Mouse (Mus musculus) embryonic facial prominence, embryonic 15.5 days (tissue): ENCODE measurements around the gene Hoxa2. TPM values are rescaled to one million over a fixed set of nuclear protein-coding genes. Genes with fewer than 3 reads are reported as not detected.

Experiments used
- ATAC-seq: fragments of 200-750 bp; cut with Nextera tagmentation; 2 replicates; pipeline ENCODE4 v1.8.0; 2017; ENCODE audit warnings: low read depth, moderate TSS enrichment; ENCODE audit not compliant: insufficient number of reproducible peaks, low FRiP score, low TSS enrichment
- H3K27ac ChIP-seq: fragments of 300-500 bp; sonication (generic); replicated peaks from 2 replicates; pipeline ENCODE4 v1.5.1; 2015; ENCODE audit warnings: mild to moderate bottlenecking, inconsistent platforms
- H3K27me3 ChIP-seq: fragments of 300-500 bp; sonication (generic); 2 replicates; pipeline ENCODE4 v1.6.1; 2015; ENCODE audit warnings: inconsistent platforms
- H3K36me3 ChIP-seq: fragments of 300-500 bp; sonication (generic); 2 replicates; pipeline ENCODE4 v1.6.1; 2015; ENCODE audit warnings: mild to moderate bottlenecking, inconsistent platforms
- H3K4me1 ChIP-seq: fragments of 300-500 bp; sonication (generic); 2 replicates; pipeline ENCODE4 v1.6.1; 2015; ENCODE audit warnings: inconsistent platforms
- H3K4me2 ChIP-seq: fragments of 300-500 bp; sonication (generic); replicated peaks from 2 replicates; pipeline ENCODE4 v1.6.1; 2015; ENCODE audit warnings: mild to moderate bottlenecking, inconsistent platforms
- H3K4me3 ChIP-seq: fragments of 300-500 bp; sonication (generic); replicated peaks from 2 replicates; pipeline ENCODE4 v1.5.1; 2015; ENCODE audit warnings: mild to moderate bottlenecking, inconsistent platforms
- H3K9ac ChIP-seq: fragments of 300-500 bp; sonication (generic); 2 replicates; pipeline ENCODE4 v1.6.1; 2015; ENCODE audit warnings: inconsistent platforms
- H3K9me3 ChIP-seq: fragments of 300-500 bp; sonication (generic); replicated peaks from 2 replicates; pipeline ENCODE4 v1.6.1; 2016; ENCODE audit warnings: inconsistent platforms
- WGBS: fragments of 180-500 bp; shearing (Covaris S2); methylation state at CpG from one replicate; pipeline ENCODE4 v1.1.7; 2015; 5-methylcytosine and 5-hydroxymethylcytosine counted together
- polyA plus RNA-seq: library from polyadenylated mRNA; unstranded; fragments of >200 nt; fragmentation: Nextera tagmentation; extraction: Ambion mirVana; gene quantifications from 2 replicates; pipeline ENCODE4 v1.2.1, GENCODE M21; 2015

The Hoxa2 gene
- polyA plus RNA-seq: 0.32 and 0.45 TPM in 2 replicates

DNA sequence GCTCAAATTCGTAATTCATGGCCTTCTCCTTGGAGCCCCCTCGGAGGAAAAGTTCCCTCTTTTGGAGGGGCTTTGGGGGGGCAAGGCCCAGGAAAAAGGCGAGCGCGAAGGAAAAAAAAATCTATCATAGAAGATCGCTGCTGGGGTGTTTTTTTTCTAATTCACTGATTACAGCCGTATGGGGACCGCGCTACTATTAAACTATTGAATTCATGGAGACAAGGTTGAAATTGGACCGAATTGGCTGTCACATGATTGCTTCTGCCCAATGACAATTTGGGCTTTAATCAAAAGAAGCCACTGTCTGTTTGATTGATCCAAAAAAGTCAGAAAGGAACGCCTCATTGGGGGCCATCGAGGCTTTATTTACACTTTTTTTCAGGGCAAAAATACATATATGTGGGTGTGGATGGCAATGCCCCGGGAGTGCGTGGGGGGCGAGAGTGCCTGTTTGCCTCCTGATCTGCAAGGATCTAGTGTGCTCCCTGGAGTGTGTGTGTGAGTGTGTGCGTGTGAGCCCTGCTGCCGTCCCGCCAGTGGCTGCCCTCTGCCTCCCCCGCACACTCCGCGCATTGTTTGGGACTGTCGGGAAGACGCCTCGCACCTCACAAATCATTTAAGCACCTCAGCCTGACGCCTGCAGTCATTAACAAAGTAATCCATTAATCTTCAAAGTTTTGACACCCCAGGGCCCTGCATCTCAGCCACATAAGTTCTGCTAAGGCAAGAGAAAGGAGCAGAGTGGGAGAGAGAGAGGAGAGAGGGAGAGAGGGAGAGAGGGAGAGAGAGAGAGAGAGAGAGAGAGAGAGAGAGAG lies at the start of gene Hoxa2:
TSS of gene Hoxa2 (minus strand) at position 206 of the 815 bp plus-strand sequence.
- no peak within 1 kb of the TSS for H3K27ac ChIP-seq
- peak within 1 kb of the TSS; percentile 4; the same call in 1 of the 2 replicates for H3K4me2 ChIP-seq
- peak within 1 kb of the TSS; percentile 5; the same call in 1 of the 2 replicates for H3K4me3 ChIP-seq
- no peaks in the 10 kb centered on the region; the same call in 1 of the 2 replicates for H3K4me1 ChIP-seq
- 2% methylated on average over 25 of the region's 25 CpGs for WGBS
- H3K9ac ChIP-seq: no peak within 1 kb of the TSS
- H3K9me3 ChIP-seq: no peaks in the 10 kb centered on the region
- ATAC-seq: no peak
- peaks cover 94% of the 10 kb centered on the region for H3K27me3 ChIP-seq
- no peaks in the 10 kb centered on the region for H3K36me3 ChIP-seq

DNA sequence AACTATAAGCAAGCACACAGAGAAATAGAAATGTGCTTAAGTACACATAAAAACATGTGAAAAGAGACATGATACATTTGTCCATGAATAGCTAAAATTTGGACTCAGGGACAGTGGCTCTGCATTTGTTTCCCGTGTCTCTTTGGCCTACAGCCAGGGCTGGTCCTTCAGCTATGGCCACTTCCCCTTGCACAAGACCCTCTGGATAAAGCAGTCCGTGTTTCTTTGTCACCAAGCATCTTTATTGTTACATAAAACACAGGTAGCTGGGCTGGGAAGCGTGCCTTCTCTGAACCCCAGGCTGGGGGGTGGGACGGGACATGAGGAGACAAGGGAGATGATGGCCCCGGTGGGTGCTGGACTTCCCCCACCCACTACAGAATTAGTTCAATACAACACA lies 49.6 kb upstream of the Hoxa2 start:
- no peak overlapping the region for H3K4me3 ChIP-seq
- H3K27me3 ChIP-seq: peaks cover 99% of the 10 kb centered on the region
- no peak overlapping the region for H3K4me2 ChIP-seq
- WGBS: 11% methylated on average over 5 of the region's 5 CpGs
- ATAC-seq: no peak
- no peaks in the 10 kb centered on the region for H3K36me3 ChIP-seq
- peaks cover 24% of the 10 kb centered on the region for H3K4me1 ChIP-seq
- H3K27ac ChIP-seq: no peak overlapping the region
- H3K9me3 ChIP-seq: no peaks in the 10 kb centered on the region
- H3K9ac ChIP-seq: no peak overlapping the region

DNA sequence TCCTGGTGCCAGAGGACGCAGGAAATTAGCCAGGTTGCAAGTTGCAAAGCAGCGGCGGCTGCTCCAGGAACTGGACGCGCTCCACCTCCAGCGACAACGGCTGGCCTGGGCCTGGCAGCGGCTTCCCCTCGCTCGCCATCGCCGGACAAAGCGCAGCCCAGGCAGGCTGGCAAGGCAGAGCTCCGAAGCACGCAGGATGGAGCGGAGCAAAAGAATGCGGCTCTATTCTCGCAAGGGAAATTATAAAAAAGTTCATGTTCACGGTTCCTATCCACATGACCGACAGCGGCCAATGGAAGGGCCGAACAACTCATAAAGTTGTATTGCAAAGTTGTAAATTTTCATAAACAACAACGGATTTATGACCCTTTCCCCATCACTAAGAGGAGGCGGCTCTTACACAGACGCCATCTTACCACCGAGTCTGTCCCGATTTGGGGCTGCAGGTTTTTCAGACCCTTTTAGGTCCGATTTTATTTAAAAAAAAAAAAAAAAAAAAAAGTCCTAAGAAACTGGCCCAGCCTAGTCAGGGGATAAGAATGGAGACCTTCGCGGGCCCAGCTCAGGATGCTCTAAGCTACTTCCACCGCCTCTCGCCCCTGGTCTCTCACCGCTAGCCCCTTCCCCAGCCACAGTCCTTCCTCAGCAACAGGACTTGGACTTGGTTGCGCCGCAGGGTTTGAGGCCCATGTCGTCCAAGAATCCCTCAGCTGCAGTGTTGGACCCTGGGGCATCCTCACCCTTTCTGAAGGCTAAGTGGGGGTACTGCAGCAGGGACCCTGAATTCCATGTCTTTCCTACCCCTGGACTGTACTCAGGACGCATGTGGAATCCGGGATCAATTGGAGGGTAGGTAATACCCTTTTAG lies 48.7 kb upstream of the Hoxa2 start, which contains the start of the genes Hoxa3 and Gm28308:
TSS of gene Hoxa3 (minus strand) at position 218 of the 868 bp plus-strand sequence.
TSS of gene Gm28308 (minus strand) at position 221 of the 868 bp plus-strand sequence.
- Histone ChIP-seq H3K36me3 (no peaks in the 10 kb centered on the region), H3K4me3 (peak within 1 kb of the TSS; percentile 24), H3K9ac (no peak within 1 kb of the TSS), H3K4me2 (no peak within 1 kb of the TSS), H3K27me3 (peaks cover 99% of the 10 kb centered on the region), H3K27ac (no peak within 1 kb of the TSS), H3K9me3 (no peaks in the 10 kb centered on the region), H3K4me1 (peaks cover 32% of the 10 kb centered on the region)
- no peak for ATAC-seq
- 2% methylated on average over 38 of the region's 38 CpGs for WGBS

DNA sequence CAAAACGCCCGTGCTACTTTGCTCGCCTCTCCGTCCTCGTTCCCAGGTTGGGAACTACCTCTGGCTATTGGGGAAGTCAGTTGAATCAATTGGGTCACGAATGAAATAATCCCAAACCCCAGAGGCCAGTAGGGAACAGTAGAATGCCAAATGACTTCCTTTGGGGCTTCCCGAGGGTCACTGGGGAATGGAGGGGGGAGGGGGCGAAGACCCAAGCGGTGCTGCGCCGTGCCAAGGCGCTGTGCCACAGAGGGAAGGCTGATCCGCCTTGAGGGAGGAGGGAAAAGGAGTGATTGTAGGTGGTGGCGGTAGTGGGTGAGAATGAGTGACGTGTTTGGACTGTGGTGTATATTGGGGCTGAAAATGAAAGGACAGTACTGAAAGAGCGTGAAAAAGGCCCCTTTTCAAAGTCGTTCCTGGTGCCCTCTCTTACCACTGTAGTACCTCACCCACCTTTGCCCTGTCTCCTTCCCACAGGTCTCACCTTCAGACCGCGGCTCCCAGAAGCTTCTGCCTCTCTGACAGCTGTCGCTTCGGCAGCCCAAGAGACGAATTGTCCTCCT lies 48.0 kb upstream of the Hoxa2 start:
- H3K27me3 ChIP-seq: peaks cover 98% of the 10 kb centered on the region
- H3K9me3 ChIP-seq: no peaks in the 10 kb centered on the region
- H3K36me3 ChIP-seq: no peaks in the 10 kb centered on the region
- H3K4me1 ChIP-seq: peaks cover 30% of the 10 kb centered on the region
- peak overlapping the region; percentile 24 for H3K4me3 ChIP-seq
- no peak for ATAC-seq
- no peak overlapping the region for H3K9ac ChIP-seq
- under 1% methylated on average over 22 of the region's 22 CpGs for WGBS
- H3K27ac ChIP-seq: no peak overlapping the region
- H3K4me2 ChIP-seq: no peak overlapping the region

DNA sequence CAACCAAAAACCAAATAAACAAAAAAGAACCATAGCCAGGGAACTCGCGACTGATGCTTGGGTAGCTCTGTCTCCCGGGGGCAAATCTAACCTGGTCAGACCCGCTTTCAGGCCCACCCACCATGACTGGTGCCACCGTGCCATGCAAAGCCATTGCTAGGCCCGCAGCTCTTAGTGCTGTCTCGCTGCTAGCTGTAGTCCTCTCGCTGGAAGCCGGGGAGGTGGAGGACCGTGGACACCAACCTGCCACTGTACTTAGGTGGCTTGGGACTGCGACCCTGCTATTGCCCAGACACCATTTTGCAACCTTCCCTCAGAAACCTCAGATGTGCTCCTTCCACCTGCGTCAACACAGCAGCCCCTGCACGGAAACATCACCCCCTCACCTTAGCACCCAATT lies 47.3 kb upstream of the Hoxa2 start:
- no peak for ATAC-seq
- H3K4me1 ChIP-seq: peaks cover 24% of the 10 kb centered on the region
- WGBS: 5% methylated on average over 13 of the region's 13 CpGs
- H3K27me3 ChIP-seq: peaks cover 98% of the 10 kb centered on the region
- no peaks in the 10 kb centered on the region for H3K9me3 ChIP-seq
- H3K9ac ChIP-seq: no peak overlapping the region
- no peaks in the 10 kb centered on the region for H3K36me3 ChIP-seq
- H3K27ac ChIP-seq: no peak overlapping the region
- no peak overlapping the region for H3K4me2 ChIP-seq
- H3K4me3 ChIP-seq: 0 out of 2 replicates have a peak overlapping the region, but pooled peaks have one; percentile 10

DNA sequence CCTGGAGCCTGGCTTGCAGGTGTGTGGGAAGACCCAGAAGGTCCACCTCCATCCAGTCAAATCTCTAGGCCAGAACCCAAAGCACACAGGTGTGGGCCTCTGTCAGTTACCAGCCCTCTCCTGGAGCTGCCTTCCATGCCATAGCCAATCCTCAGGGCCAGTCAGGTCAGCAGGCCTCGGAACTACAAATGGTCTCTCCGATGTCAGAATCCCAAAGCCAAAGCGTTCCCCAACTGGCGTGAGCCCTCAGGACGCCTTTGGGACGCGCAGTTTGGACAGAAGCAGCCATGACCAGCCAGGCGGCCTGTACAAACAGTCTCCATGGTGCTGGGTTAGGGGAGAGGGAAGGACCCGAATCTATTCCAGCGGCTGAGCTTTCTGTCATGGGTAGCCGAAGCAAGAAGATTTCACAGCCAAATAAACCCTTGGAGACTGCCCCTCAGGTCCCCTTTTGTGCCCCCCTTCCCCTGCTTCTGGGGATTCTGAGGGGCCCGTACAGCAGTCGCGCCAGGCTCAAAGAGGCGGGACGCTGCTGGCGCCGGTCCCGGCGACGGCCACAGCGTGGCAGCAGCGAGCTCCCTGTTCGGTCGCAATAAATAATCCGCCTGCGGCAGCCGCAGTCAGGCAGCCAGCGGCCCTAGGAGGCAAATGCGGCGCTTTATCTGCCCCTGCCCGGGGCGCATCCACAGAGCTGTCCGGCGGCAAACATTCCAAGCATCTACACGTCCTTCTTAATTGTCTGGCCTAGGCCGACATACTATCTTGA lies 46.7 kb upstream of the Hoxa2 start:
- Histone ChIP-seq H3K9ac (no peak overlapping the region), H3K36me3 (no peaks in the 10 kb centered on the region), H3K27ac (no peak overlapping the region), H3K4me2 (no peak overlapping the region), H3K9me3 (no peaks in the 10 kb centered on the region), H3K27me3 (peaks cover 98% of the 10 kb centered on the region), H3K4me3 (0 out of 2 replicates have a peak overlapping the region, but pooled peaks have one; percentile 10), H3K4me1 (peaks cover 20% of the 10 kb centered on the region; the same call in 1 of the 2 replicates)
- ATAC-seq: peak; percentile 19; the same call in 1 of the 2 replicates
- WGBS: 2% methylated on average over 37 of the region's 37 CpGs

DNA sequence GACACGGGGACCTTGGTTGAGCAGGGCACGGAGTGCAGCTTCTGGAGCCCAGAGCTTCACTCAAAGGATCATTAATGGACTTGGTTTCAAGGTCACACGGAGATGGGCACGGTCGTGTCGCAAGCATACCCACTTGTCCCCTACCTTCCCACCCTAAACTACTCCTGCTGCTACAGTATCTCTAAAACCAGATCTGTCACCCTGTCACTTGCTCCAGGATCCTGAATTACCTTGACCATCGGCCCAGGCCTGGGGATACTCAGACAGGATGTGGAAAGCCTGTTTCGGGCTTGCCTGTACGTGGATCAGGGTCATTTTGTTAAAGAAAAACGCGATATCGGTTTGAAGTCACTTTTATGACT lies 45.0 kb upstream of the Hoxa2 start:
- H3K36me3 ChIP-seq: no peaks in the 10 kb centered on the region
- ATAC-seq: no peak
- WGBS: 9% methylated on average over 12 of the region's 12 CpGs
- no peak overlapping the region for H3K4me3 ChIP-seq
- no peaks in the 10 kb centered on the region for H3K9me3 ChIP-seq
- no peak overlapping the region for H3K27ac ChIP-seq
- peaks cover 98% of the 10 kb centered on the region for H3K27me3 ChIP-seq
- H3K9ac ChIP-seq: no peak overlapping the region
- H3K4me1 ChIP-seq: peaks cover 21% of the 10 kb centered on the region; the same call in 1 of the 2 replicates
- H3K4me2 ChIP-seq: no peak overlapping the region

DNA sequence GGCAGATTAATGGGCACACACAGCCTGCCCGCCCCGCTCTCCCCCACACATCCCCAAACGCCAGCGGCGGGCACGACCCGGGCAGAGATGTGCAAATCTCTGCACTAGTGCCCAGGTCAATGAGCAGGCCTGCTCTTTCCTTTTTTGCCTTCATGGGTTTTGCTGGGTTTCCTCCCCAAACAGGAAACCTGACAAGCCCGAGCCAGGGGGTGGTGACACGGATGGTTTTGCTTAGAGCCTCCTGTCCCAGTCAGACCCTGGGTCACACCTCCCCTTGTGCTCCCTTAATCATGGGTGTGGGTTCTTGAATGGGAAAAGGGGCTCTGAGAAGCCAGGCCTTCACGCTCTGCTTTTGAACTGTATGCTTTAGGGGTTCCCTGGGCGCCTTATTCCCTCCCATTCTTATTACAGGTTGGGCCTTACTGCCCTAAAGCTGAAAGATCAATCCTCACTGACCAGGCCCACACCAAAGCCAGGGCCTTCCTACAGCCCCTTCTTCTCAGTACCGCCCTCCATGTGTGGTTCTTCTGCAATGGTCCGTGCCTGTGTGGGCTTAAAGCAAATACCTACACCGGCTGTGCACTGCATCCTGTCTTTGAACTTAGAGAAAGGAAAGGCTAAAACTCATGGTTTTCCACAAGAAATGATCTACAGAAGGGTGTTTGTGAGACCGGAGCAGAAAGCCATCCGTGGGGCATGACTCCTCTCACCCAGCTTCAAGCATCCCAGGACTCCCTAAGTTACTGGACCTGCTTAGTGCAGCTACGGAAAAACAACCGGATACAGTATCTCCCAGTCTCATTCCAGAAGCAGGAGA lies 44.4 kb upstream of the Hoxa2 start:
- Histone ChIP-seq H3K4me3 (no peak overlapping the region), H3K9me3 (no peaks in the 10 kb centered on the region), H3K36me3 (no peaks in the 10 kb centered on the region), H3K27me3 (peaks cover 98% of the 10 kb centered on the region), H3K27ac (no peak overlapping the region), H3K4me2 (no peak overlapping the region), H3K4me1 (peaks cover 27% of the 10 kb centered on the region), H3K9ac (no peak overlapping the region)
- no peak for ATAC-seq
- WGBS: 4% methylated on average over 18 of the region's 18 CpGs

DNA sequence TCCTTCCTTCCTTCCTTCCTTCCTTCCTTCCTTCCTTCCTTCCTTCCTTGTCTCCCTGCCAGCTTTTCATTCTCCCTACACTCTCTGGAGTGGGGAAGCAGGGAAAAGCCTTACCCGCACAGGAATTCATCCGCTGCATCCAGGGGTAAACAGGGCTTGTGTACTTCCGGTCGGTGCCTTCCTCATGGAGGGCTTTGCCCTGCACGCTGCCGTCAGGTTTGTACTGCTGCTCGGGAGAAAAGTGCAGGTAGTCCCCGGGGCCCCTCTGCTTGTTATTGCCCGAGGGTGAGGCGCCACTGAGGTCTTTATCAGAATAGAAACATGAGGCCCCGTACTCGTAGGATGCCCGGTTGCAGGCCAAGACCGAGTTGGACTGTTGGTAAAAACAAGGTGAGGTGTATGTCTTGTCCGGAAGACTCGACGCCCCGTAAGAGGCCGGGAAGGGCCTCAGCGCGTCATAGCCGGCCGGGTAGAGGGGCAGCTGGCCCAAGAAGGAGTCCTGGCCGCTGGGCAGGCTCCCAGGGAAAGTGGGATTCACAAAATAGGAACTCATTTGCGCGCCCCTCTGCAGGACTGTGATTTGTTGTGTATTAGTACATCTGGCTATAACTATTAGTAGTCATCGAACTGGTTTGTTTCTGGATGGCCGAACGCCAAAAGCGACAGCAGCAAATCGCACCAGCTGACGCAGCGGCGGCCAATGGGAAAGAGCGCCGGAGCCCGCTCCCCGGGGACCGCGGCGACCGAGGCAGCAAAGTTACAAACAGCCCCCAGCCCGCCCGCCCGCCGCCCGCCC lies 43.6 kb upstream of the Hoxa2 start, which contains the start of gene Hoxa6:
TSS of gene Hoxa6 (minus strand) at position 651 of the 796 bp plus-strand sequence.
- no peak within 1 kb of the TSS for H3K4me3 ChIP-seq
- H3K27me3 ChIP-seq: peaks cover 98% of the 10 kb centered on the region
- no peaks in the 10 kb centered on the region for H3K9me3 ChIP-seq
- H3K36me3 ChIP-seq: no peaks in the 10 kb centered on the region
- peaks cover 35% of the 10 kb centered on the region for H3K4me1 ChIP-seq
- 1% methylated on average over 47 of the region's 47 CpGs for WGBS
- H3K27ac ChIP-seq: no peak within 1 kb of the TSS
- H3K4me2 ChIP-seq: no peak within 1 kb of the TSS
- H3K9ac ChIP-seq: no peak within 1 kb of the TSS
- no peak for ATAC-seq
